ENCODE assay signal across 8 mouse cellular contexts in genomic region chr4:41507326-41507924, GRCm38 (mm10). TPM values are rescaled to one million over a fixed set of nuclear protein-coding genes. Genes with fewer than 3 reads are reported as not detected.
DNase-seq lines count a peak whose midpoint lies in the region; ATAC-seq and TF ChIP-seq lines count a peak whose summit lies in the region.

No protein-coding gene starts in this region.

- peaks cover 10% of the 10 kb centered on the region for H3K4me1 ChIP-seq in spleen, adult 2 months (ENCODE audit: control insufficient read depth, insufficient read depth, insufficient read length)
- peaks cover 27% of the 10 kb centered on the region for H3K4me1 ChIP-seq in limb, embryonic 15.5 days

- no peak overlapping the region for H3K27ac ChIP-seq in spleen, adult 2 months (ENCODE audit: insufficient read depth, low read length)
- H3K27ac ChIP-seq in limb, embryonic 15.5 days, result no peak overlapping the region

- H3K4me2 ChIP-seq in limb, embryonic 15.5 days, result peak overlapping the region; percentile 94

- peaks cover 3% of the 10 kb centered on the region; the same call in 1 of the 2 replicates for H3K27me3 ChIP-seq in spleen, adult 2 months (ENCODE audit: control insufficient read depth, insufficient read depth, low read length)
- H3K27me3 ChIP-seq in limb, embryonic 15.5 days, result peaks cover 42% of the 10 kb centered on the region

- H3K4me3 ChIP-seq in spleen, adult 2 months (ENCODE audit: extremely low read depth, insufficient read depth, insufficient read length), result peak overlapping the region; percentile 29; the same call in 1 of the 2 replicates
- peak overlapping the region; percentile 50 for H3K4me3 ChIP-seq in limb, embryonic 15.5 days

- H3K36me3 ChIP-seq in spleen, adult 2 months (ENCODE audit: control insufficient read depth, insufficient read depth, low read length), result no peaks in the 10 kb centered on the region
- H3K36me3 ChIP-seq in limb, embryonic 15.5 days, result no peaks in the 10 kb centered on the region

- DNase-seq in adrenal gland, postnatal 14 days, result peak; percentile 41
- no peak for DNase-seq in adrenal gland, postnatal 10 days
- DNase-seq in spleen, adult 2 months (ENCODE audit: low read depth in 1 of 2, low spot score in 2 of 2), result no peak
- DNase-seq in spleen, postnatal 10 days (ENCODE audit: low spot score in 2 of 2), result no peak
- no peak for DNase-seq in Muller cell, postnatal 12 days (ENCODE audit: inconsistent ontology term)
- DNase-seq in urinary bladder, adult 18-20 months (ENCODE audit: low spot score in 2 of 2), result no peak

- WGBS in spleen, adult 2 months, result 13% methylated on average over 22 of the region's 22 CpGs
- WGBS in limb, embryonic 15.5 days, result 5% methylated on average over 22 of the region's 22 CpGs

- peak overlapping the region; percentile 45 for H3K9ac ChIP-seq in limb, embryonic 15.5 days

- TF ChIP-seq CTCF in spleen, adult 2 months (IDR thresholded peaks at IDR 0.05; ENCODE audit: extremely low read depth, insufficient read depth, insufficient read length, insufficient replicate concordance), result no peak

- H3K9me3 ChIP-seq in limb, embryonic 15.5 days, result no peaks in the 10 kb centered on the region

- no peak for TF ChIP-seq POLR2A in spleen, adult 2 months (IDR thresholded peaks at IDR 0.05; ENCODE audit: low read depth, low read length)

- ATAC-seq in limb, embryonic 15.5 days (ENCODE audit: insufficient number of reproducible peaks, low FRiP score, low TSS enrichment, low read depth), result no peak
- ATAC-seq in granulocyte monocyte progenitor cell, adult 5-6 weeks (replicated peaks; ENCODE audit: poor library complexity, severe bottlenecking), result no peak

RNA-seq across cellular contexts. Expression of gene AI464131, which starts 4.5 kb away (rescaled TPM):
- total RNA-seq in adrenal gland, postnatal 14 days (2021), result 8.9 and 10.7 TPM in 2 replicates
- total RNA-seq in adrenal gland, postnatal 10 days (2021), result 10 to 100 TPM; 13.3 to 17.4 TPM
- 2.2 and 2.3 TPM in 2 replicates for polyA plus RNA-seq in spleen, adult 2 months (2012; rRNA removed)
- 6.6 and 11.9 TPM in 2 replicates for polyA plus RNA-seq in limb, embryonic 15.5 days (2015; fragmentation: Nextera tagmentation; extraction: Ambion mirVana)
- not detected in 2 replicates for total RNA-seq in granulocyte monocyte progenitor cell, adult 5-6 weeks (2014; fragmentation: Nextera tagmentation)
- not detected in 2 replicates for total RNA-seq in granulocyte monocyte progenitor cell, adult 5-6 weeks (2017)

RNA-seq across cellular contexts. Expression of gene 1110017D15Rik, which starts 9.7 kb away (rescaled TPM):
- total RNA-seq in adrenal gland, postnatal 14 days (2021), result 0.41 and 0.94 TPM in 2 replicates
- under 1 TPM in 1 of 2 experiments, not detected in 1; 0.45 TPM for total RNA-seq in adrenal gland, postnatal 10 days (2021)
- polyA plus RNA-seq in spleen, adult 2 months (2012; rRNA removed), result 0.15 and 0.16 TPM in 2 replicates
- 0.88 and 1.1 TPM in 2 replicates for polyA plus RNA-seq in limb, embryonic 15.5 days (2015; fragmentation: Nextera tagmentation; extraction: Ambion mirVana)
- 1.9 TPM in 1 of 2 replicates, not detected in the other for total RNA-seq in granulocyte monocyte progenitor cell, adult 5-6 weeks (2014; fragmentation: Nextera tagmentation)
- not detected in 2 replicates for total RNA-seq in granulocyte monocyte progenitor cell, adult 5-6 weeks (2017)

RNA-seq across cellular contexts. Expression of gene Nudt2, which starts 42.5 kb away (rescaled TPM):
- 27.6 and 27.9 TPM in 2 replicates for total RNA-seq in adrenal gland, postnatal 14 days (2021)
- 10 to 100 TPM; 30.2 to 30.9 TPM for total RNA-seq in adrenal gland, postnatal 10 days (2021)
- 4.1 and 4.3 TPM in 2 replicates for polyA plus RNA-seq in spleen, adult 2 months (2012; rRNA removed)
- polyA plus RNA-seq in limb, embryonic 15.5 days (2015; fragmentation: Nextera tagmentation; extraction: Ambion mirVana), result 45.5 and 46.4 TPM in 2 replicates
- 12.3 and 72.3 TPM in 2 replicates for total RNA-seq in granulocyte monocyte progenitor cell, adult 5-6 weeks (2014; fragmentation: Nextera tagmentation)
- total RNA-seq in granulocyte monocyte progenitor cell, adult 5-6 weeks (2017), result 15.1 and 26.5 TPM in 2 replicates

RNA-seq across cellular contexts. Expression of gene Kif24, which starts 42.7 kb away (rescaled TPM):
- total RNA-seq in adrenal gland, postnatal 14 days (2021), result 2.0 and 2.4 TPM in 2 replicates
- 1 to 10 TPM; 2.8 to 4.5 TPM for total RNA-seq in adrenal gland, postnatal 10 days (2021)
- polyA plus RNA-seq in spleen, adult 2 months (2012; rRNA removed), result 1.6 and 1.8 TPM in 2 replicates
- 5.8 and 7.2 TPM in 2 replicates for polyA plus RNA-seq in limb, embryonic 15.5 days (2015; fragmentation: Nextera tagmentation; extraction: Ambion mirVana)
- 23.2 and 35.0 TPM in 2 replicates for total RNA-seq in granulocyte monocyte progenitor cell, adult 5-6 weeks (2014; fragmentation: Nextera tagmentation)
- total RNA-seq in granulocyte monocyte progenitor cell, adult 5-6 weeks (2017), result 12.8 and 15.4 TPM in 2 replicates
